Mouse (Mus musculus) limb, embryonic 15.5 days (tissue): ENCODE data around the gene Cd80. TPM values are rescaled to one million over a fixed set of nuclear protein-coding genes. Genes with fewer than 3 reads are reported as not detected.
A peak's percentile ranks its signal among the peaks of the same experiment; 100 is the strongest.

ENCODE experiments used
- ATAC-seq: fragments of 200-750 bp; cut with Nextera tagmentation; 2 replicates; pipeline ENCODE4 v1.8.0; 2017; ENCODE audit warnings: low read depth, moderate TSS enrichment; ENCODE audit not compliant: insufficient number of reproducible peaks, low FRiP score, low TSS enrichment
- H3K27ac ChIP-seq: fragments of 300-500 bp; sonication (generic); 2 replicates; pipeline ENCODE4 v1.5.1; 2015; ENCODE audit warnings: moderate library complexity, mild to moderate bottlenecking, inconsistent platforms
- H3K27me3 ChIP-seq: fragments of 300-500 bp; sonication (generic); 2 replicates; pipeline ENCODE4 v1.6.1; 2015; ENCODE audit warnings: inconsistent platforms
- H3K36me3 ChIP-seq: fragments of 300-500 bp; sonication (generic); 2 replicates; pipeline ENCODE4 v1.6.1; 2015; ENCODE audit warnings: inconsistent platforms
- H3K4me1 ChIP-seq: fragments of 300-500 bp; sonication (generic); 2 replicates; pipeline ENCODE4 v1.6.1; 2015; ENCODE audit warnings: inconsistent platforms
- H3K4me2 ChIP-seq: fragments of 300-500 bp; sonication (generic); 2 replicates; pipeline ENCODE4 v1.6.1; 2015; ENCODE audit warnings: mild to moderate bottlenecking, inconsistent platforms
- H3K4me3 ChIP-seq: fragments of 300-500 bp; sonication (generic); 2 replicates; pipeline ENCODE4 v1.5.1; 2015; ENCODE audit warnings: mild to moderate bottlenecking, inconsistent platforms
- H3K9ac ChIP-seq: fragments of 300-500 bp; sonication (generic); 2 replicates; pipeline ENCODE4 v1.6.1; 2015; ENCODE audit warnings: inconsistent platforms
- H3K9me3 ChIP-seq: fragments of 300-500 bp; sonication (generic); 2 replicates; pipeline ENCODE4 v1.6.1; 2016; ENCODE audit warnings: inconsistent platforms
- WGBS: fragments of 180-500 bp; shearing (Covaris S2); methylation state at CpG from one replicate; pipeline ENCODE4 v1.1.7; 2015; 5-methylcytosine and 5-hydroxymethylcytosine counted together
- polyA plus RNA-seq: library from polyadenylated mRNA; unstranded; fragments of >200 nt; fragmentation: Nextera tagmentation; extraction: Ambion mirVana; gene quantifications from 2 replicates; pipeline ENCODE4 v1.2.1, GENCODE M21; 2015

The Cd80 gene
- polyA plus RNA-seq, 1 experiment from 2014 or later, result 0.35 TPM

DNA sequence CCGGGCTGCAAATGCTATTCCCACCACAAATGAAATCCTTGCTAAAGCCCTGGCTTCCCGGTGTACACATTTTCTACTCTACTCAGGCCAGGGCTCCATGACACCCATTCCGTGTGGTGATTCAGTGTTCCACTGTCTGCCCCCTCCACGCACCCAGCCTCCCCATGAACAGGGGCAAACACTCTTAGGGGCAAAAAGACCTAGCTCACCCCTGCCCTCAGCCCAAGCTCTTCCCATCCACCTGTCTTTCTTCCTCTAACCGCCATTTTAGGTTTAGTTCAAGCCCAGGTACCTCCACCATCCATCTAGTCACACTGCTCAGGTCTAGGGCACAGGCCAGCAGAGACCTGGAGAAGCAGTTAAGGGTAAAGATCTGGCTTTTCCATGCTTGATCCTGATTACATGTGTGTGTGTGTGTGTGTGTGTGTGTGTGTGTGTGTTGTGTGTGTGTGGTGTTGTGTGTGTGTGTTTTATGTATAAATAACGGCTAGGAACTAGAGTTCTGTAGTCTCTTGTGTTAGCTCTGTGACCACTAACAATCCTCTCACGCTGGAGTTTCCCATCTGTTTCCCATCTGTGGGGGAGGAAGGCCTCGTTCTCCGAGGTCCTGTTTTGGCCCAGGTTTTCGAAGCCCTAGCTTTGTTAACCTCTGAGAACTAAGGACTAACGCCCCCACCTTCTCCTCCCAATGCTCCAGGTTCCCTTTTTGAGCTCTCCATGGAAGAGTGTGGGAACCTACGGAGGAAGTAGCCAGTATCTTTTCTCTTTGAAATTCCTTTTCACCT lies 3.7 kb upstream of the Cd80 start:
- H3K9me3 ChIP-seq, result no peaks in the 10 kb centered on the region
- WGBS, result 35% methylated on average over 12 of the region's 12 CpGs
- peak overlapping the region; percentile 97 for H3K27ac ChIP-seq
- H3K4me2 ChIP-seq, result peak overlapping the region; percentile 58
- peak overlapping the region; percentile 92 for H3K9ac ChIP-seq
- peak overlapping the region; percentile 76 for H3K4me3 ChIP-seq
- no peak for ATAC-seq
- H3K27me3 ChIP-seq, result no peaks in the 10 kb centered on the region
- peaks cover 16% of the 10 kb centered on the region for H3K4me1 ChIP-seq
- peaks cover 31% of the 10 kb centered on the region for H3K36me3 ChIP-seq

DNA sequence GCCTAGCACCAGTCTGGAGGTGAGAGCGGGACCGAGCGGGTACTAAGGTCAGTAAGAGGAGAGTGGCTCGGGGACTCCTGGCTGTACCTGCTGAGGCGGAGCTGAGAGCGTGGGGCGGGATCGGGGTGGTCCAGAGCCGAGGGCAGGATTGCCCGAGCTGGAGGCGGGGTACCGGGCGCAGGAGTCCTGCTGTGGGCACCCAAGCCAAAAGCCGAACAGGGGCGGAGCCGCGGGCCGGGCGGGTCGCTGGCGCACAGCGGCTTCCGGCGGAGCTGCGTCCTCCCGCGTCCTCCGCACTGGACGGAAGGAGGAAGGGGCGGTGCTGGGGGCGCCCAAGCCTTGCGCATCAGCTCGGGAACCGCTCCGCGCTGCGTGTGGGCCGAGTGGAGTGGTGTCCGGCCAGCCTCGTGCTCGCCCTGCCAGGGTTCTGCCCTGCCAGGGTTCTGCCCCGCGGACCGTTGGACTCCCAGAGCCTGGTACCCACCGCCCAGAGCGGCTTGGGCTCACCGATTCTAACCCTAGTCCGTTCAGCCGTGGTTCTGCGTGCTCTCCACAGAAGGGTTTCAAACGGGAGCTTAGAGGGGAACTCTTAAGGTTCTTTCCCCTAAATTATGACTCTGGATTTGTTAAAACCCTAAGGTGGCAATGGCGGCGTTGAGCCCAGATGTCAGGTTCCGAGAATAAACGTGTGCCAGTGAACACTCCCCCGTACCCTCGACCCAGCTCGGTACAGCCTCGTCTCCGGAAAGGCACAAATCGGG lies 2.7 kb upstream of the Cd80 start, which contains the start of gene Adprh:
Gene Adprh (minus strand): TSS at position 262 of the 761 bp plus-strand sequence.
- peaks cover 16% of the 10 kb centered on the region for H3K4me1 ChIP-seq
- H3K27me3 ChIP-seq, result no peaks in the 10 kb centered on the region
- H3K36me3 ChIP-seq, result peaks cover 21% of the 10 kb centered on the region
- H3K9me3 ChIP-seq, result no peaks in the 10 kb centered on the region
- H3K4me3 ChIP-seq, result peak within 1 kb of the TSS; percentile 76
- peak within 1 kb of the TSS; percentile 92 for H3K9ac ChIP-seq
- under 1% methylated on average over 48 of the region's 61 CpGs for WGBS
- peak within 1 kb of the TSS; percentile 58 for H3K4me2 ChIP-seq
- peak; percentile 95 for ATAC-seq
- peak within 1 kb of the TSS; percentile 97 for H3K27ac ChIP-seq

DNA sequence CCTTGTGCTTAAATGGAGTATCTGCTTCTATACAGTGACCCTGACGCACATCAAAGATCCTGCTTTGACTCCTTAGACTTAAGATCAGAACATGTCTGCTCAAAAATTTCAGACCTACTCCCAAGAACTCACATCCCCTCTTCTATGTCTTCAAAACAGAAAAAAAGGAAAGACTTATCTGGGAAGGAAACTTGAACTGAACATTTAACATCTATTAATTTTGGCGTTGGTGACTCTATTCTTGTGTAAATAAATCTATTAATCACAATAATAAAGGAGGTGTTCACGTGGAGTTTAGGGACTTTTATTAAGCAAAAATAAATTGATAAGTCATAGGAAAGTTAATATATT lies 2.2 kb upstream of the Cd80 start:
- 23% methylated on average over 3 of the region's 3 CpGs for WGBS
- peaks cover 16% of the 10 kb centered on the region for H3K36me3 ChIP-seq
- H3K9me3 ChIP-seq, result no peaks in the 10 kb centered on the region
- H3K27me3 ChIP-seq, result no peaks in the 10 kb centered on the region
- H3K4me3 ChIP-seq, result peak overlapping the region; percentile 76
- peaks cover 16% of the 10 kb centered on the region for H3K4me1 ChIP-seq
- peak overlapping the region; percentile 97 for H3K27ac ChIP-seq
- H3K4me2 ChIP-seq, result peak overlapping the region; percentile 58
- no peak for ATAC-seq
- peak overlapping the region; percentile 92 for H3K9ac ChIP-seq

DNA sequence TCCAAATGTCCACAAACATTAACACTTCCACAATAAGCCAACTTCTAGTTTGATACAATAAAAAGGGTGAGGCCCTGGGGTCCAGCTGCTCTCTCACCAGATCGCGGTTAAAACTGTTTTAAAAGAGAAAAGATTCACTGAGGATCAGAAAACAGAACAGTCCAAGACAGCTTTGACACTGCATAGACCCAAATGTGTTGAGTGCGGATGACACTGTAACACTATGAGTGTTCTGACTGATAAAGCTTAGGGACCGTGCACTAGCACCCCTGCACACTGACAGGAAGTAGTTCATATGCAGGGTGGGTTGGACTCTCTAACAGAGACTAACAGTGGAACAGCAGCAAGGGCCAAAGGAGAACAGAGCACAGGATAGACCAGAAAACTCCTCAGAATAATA lies 1.4 kb upstream of the Cd80 start:
- no peaks in the 10 kb centered on the region for H3K9me3 ChIP-seq
- no peaks in the 10 kb centered on the region for H3K27me3 ChIP-seq
- no peak for ATAC-seq
- no peak overlapping the region for H3K4me3 ChIP-seq
- H3K4me1 ChIP-seq, result peaks cover 16% of the 10 kb centered on the region
- H3K36me3 ChIP-seq, result peaks cover 10% of the 10 kb centered on the region
- H3K9ac ChIP-seq, result no peak overlapping the region
- 90% methylated on average over 4 of the region's 4 CpGs for WGBS
- H3K4me2 ChIP-seq, result no peak overlapping the region
- no peak overlapping the region for H3K27ac ChIP-seq

DNA sequence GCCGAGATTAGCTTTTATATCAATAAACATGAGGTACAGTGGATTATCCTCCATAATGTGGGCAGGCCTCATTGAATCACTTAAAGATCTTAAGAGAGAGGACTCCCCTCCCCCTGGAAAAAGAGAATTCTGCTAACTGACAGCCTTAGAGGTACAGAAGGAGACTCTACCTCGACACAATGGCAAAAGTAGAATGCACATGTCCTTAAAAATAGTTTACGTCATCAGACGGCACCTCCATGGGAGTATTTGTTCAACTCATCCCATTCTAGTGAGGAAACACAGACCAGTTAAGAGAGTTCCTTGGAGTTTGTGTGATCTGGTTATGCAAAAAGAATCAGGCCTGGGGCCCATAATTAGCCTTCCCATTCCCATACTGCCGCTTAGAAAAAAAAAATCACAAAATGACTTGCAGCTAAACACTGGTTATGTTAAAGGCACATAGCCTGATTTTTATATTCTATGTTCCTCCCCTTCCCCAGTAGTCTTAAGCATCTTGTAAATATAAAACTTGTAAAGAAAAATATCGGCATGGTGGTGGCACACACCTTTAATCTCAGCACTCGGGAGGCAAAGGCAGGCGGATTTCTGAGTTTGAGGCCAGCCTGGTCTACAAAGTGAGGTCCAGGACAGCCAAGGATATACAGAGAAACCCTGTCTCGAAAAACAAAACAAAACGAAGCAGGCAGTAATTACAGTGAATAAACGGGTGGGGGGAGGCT lies 667 bp upstream of the Cd80 start:
- peaks cover 6% of the 10 kb centered on the region for H3K36me3 ChIP-seq
- no peak overlapping the region for H3K27ac ChIP-seq
- no peak overlapping the region for H3K4me2 ChIP-seq
- peaks cover 16% of the 10 kb centered on the region for H3K4me1 ChIP-seq
- no peak overlapping the region for H3K4me3 ChIP-seq
- H3K9me3 ChIP-seq, result no peaks in the 10 kb centered on the region
- H3K9ac ChIP-seq, result no peak overlapping the region
- no peaks in the 10 kb centered on the region for H3K27me3 ChIP-seq
- no peak for ATAC-seq
- WGBS, result 73% methylated on average over 11 of the region's 11 CpGs

DNA sequence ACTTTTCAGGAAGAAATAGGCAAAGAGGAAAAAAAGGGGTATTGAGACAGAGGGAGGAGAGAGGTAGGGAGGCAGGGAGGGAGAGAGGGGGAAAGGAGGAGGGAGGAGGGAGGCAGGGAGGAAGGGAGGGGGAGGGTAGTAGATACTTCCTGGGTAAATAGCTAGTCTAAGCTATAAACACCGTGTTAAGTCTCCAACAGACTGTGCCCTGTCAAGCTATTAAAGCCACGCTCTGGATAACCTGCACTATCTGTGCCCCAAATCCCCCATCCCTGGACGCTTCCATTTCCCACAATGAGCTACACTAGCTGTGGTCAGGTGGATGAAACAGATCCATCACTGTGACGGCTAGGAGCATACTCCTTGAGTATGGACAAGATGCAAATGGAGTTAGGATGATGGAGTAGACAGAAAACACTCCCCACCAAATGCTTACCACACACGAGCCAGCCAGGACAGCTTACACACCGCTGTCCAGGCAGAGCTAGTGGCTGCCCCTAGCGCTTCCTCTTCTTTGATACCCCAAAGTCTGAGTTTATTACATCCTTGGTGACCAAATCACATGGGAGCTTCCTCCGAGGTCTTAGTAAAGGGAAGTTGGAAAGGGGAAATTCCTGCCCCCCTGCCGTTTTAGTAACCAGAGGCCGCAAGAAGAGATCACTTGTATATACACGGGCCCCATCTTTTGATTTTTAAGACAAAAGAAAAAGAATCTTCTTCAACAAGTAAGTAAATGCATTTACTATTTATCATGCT lies 1.6 kb downstream of the Cd80 start:
- no peaks in the 10 kb centered on the region for H3K9me3 ChIP-seq
- WGBS, result 56% methylated on average over 11 of the region's 11 CpGs
- H3K4me2 ChIP-seq, result no peak overlapping the region
- H3K27ac ChIP-seq, result no peak overlapping the region
- no peak overlapping the region for H3K9ac ChIP-seq
- no peak overlapping the region for H3K4me3 ChIP-seq
- ATAC-seq, result no peak
- H3K27me3 ChIP-seq, result no peaks in the 10 kb centered on the region
- no peaks in the 10 kb centered on the region for H3K36me3 ChIP-seq
- no peaks in the 10 kb centered on the region; the same call in 1 of the 2 replicates for H3K4me1 ChIP-seq

DNA sequence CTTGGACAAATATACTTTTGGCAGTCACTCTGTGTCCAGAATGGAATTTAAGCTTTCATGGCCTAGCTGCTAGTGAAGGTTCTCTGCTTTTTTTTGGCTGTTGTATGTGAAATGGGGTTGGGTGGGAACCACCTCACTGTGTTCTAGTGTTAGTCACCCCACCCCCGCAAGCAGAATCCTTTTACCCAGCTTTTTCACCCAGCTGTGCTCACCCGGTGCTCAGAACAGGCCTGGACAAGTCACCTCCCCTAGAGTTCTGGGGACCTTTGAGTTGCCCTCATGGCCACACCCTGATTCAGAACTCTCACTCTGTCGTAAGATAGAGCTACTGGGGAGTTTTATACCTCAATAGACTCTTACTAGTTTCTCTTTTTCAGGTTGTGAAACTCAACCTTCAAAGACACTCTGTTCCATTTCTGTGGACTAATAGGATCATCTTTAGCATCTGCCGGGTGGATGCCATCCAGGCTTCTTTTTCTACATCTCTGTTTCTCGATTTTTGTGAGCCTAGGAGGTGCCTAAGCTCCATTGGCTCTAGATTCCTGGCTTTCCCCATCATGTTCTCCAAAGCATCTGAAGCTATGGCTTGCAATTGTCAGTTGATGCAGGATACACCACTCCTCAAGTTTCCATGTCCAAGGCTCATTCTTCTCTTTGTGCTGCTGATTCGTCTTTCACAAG lies 3.4 kb downstream of the Cd80 start:
- no peak for ATAC-seq
- H3K4me3 ChIP-seq, result no peak overlapping the region
- H3K4me1 ChIP-seq, result no peaks in the 10 kb centered on the region
- WGBS, result 57% methylated on average over 6 of the region's 6 CpGs
- H3K27me3 ChIP-seq, result no peaks in the 10 kb centered on the region
- H3K9ac ChIP-seq, result no peak overlapping the region
- H3K27ac ChIP-seq, result no peak overlapping the region
- H3K9me3 ChIP-seq, result no peaks in the 10 kb centered on the region
- H3K36me3 ChIP-seq, result no peaks in the 10 kb centered on the region
- H3K4me2 ChIP-seq, result no peak overlapping the region

DNA sequence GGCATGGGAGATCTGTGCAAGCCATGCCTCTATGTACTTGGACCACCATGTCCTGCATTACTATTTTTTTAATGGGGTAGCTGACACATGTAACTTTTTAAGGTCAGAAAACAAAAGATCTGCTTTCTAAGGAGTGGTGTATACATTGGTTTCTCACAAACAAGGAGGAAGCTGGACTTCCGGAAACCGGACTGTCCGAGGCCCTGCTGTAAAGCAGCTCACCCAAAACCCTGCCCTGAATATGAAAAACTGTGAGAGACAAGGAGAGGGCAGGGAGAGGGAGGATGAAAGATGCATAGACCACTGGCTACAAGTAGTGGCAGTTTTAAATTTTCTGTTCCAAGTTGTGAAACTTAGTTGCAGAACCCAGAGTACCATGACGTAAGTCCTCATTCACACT lies 4.6 kb downstream of the Cd80 start:
- Histone ChIP-seq H3K27ac (no peak overlapping the region), H3K4me3 (no peak overlapping the region), H3K27me3 (no peaks in the 10 kb centered on the region), H3K4me2 (no peak overlapping the region), H3K9ac (no peak overlapping the region), H3K36me3 (no peaks in the 10 kb centered on the region), H3K4me1 (no peaks in the 10 kb centered on the region), H3K9me3 (no peaks in the 10 kb centered on the region)
- 87% methylated on average over 4 of the region's 4 CpGs for WGBS
- no peak for ATAC-seq

DNA sequence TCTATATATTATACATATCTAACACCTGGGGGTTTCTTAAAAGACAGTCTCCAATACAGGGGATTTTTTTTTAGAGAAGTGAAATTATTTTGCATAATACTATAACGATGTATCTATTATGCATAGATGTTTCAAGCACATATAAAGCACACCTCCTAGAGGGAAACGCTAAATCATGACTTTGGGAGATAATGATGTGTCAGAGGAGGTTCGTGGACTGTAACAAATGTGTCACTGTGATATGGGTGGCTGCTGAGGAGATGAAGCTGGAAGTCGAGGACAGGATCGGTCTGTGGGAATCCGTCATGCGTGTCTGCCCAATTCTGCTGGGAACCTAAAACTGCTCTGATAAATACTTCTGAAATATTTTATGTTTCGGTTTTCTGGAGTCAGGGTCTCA lies 6.4 kb downstream of the Cd80 start:
- Histone ChIP-seq H3K27ac (no peak overlapping the region), H3K9ac (no peak overlapping the region), H3K4me2 (no peak overlapping the region), H3K36me3 (no peaks in the 10 kb centered on the region), H3K4me3 (no peak overlapping the region), H3K27me3 (no peaks in the 10 kb centered on the region), H3K9me3 (no peaks in the 10 kb centered on the region), H3K4me1 (no peaks in the 10 kb centered on the region)
- ATAC-seq, result no peak
- 84% methylated on average over 8 of the region's 8 CpGs for WGBS

DNA sequence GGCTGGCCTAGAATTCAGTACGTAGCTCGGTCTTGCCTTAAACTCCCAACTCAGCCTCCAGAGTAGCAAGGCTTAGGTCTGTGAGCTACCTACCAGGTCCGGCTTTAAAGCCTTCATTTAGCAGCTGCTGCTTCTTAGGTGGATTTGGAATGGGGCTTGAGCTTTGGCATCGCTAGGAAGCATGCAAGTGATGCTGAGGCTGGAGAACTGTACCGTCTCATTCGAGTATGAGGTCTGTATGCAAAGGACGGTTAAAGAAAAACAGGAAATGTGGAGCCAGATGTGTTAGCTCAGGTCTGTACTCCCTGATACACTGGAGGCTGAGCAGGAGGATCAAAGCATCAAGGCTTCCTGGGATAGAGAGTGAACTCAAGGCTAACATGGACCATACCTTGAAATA lies 6.8 kb downstream of the Cd80 start:
- Histone ChIP-seq H3K9me3 (no peaks in the 10 kb centered on the region), H3K9ac (no peak overlapping the region), H3K27me3 (no peaks in the 10 kb centered on the region), H3K4me1 (no peaks in the 10 kb centered on the region), H3K27ac (no peak overlapping the region), H3K4me2 (no peak overlapping the region), H3K4me3 (no peak overlapping the region), H3K36me3 (no peaks in the 10 kb centered on the region)
- ATAC-seq, result no peak
- 75% methylated on average over 7 of the region's 7 CpGs for WGBS

DNA sequence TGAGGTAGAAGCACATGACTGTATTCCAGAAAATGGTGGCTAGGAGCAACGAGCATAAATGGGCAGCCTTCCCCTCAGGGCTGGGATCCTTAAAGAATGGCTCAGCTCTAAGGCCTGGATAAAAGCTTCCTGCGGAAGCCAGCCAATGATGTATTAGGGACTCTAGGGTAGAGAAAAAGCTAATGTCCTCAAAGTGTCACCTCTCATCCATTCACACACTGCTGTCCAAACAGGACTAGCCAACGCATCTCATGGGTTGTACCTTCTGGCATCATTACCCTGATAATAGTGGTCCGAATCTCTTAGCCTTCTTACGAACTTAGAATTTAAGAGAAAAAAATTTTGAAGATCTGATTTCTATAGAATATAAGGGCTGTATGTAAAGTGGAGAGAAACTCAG lies 7.9 kb downstream of the Cd80 start:
- H3K4me3 ChIP-seq, result no peak overlapping the region
- H3K27ac ChIP-seq, result no peak overlapping the region
- WGBS, result 90% methylated on average over 5 of the region's 5 CpGs
- no peaks in the 10 kb centered on the region for H3K36me3 ChIP-seq
- no peaks in the 10 kb centered on the region for H3K27me3 ChIP-seq
- no peaks in the 10 kb centered on the region for H3K9me3 ChIP-seq
- H3K4me2 ChIP-seq, result no peak overlapping the region
- H3K4me1 ChIP-seq, result no peaks in the 10 kb centered on the region
- ATAC-seq, result no peak
- no peak overlapping the region for H3K9ac ChIP-seq
